Mouse (Mus musculus) gastrocnemius, postnatal 25 days (tissue): ENCODE data around the gene Gm28048. TPM values are rescaled to one million over a fixed set of nuclear protein-coding genes. Genes with fewer than 3 reads are reported as not detected.

Experiments
- DNase-seq: peaks from one replicate; pipeline ENCODE4 v3.0.0; 2022
- total RNA-seq, 2 experiments: library from RNA; stranded (reverse); gene quantifications; 1 replicate in 1 of 2; 2 replicates in 1 of 2; pipeline ENCODE4 v1.2.3; 2021

The Gm28048 gene
- total RNA-seq, 2 experiments from 2014 or later = 1.8 to 1.9 TPM

DNA sequence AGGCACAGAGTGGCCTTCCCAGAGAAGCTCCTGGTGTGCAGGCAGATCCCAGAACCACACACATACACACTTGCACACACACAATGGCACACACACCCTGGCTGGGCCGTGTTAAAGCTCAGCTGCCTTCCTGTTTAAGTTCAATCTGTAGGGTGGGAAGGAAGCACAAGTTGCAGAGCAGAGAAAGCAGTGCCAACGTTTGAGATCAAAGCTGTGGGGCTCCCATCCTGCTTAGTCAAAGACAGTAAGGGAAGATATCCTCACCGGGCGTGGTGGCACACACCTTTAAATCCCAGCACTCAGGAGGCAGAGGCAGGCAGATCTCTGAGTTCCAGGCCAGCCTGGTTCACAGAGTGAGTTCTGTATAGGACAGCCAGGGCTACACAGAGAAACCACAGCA is 149.3 kb downstream of the Gm28048 start:
- no peak for DNase-seq

GRCm38 (mm10) chr11:22831916-22832315 is 150.0 kb downstream of the Gm28048 start:
- no peak for DNase-seq

GRCm38 (mm10) chr11:22830684-22831083 is 151.2 kb downstream of the Gm28048 start:
- DNase-seq = no peak

- DNase-seq = no peak
These were observed 151.7 kb downstream of the Gm28048 start for GRCm38 (mm10) chr11:22830179-22830611.

GRCm38 (mm10) chr11:22828988-22829632 is 152.8 kb downstream of the Gm28048 start:
- no peak for DNase-seq

GRCm38 (mm10) chr11:22827514-22828080 is 154.3 kb downstream of the Gm28048 start:
- no peak for DNase-seq

DNA sequence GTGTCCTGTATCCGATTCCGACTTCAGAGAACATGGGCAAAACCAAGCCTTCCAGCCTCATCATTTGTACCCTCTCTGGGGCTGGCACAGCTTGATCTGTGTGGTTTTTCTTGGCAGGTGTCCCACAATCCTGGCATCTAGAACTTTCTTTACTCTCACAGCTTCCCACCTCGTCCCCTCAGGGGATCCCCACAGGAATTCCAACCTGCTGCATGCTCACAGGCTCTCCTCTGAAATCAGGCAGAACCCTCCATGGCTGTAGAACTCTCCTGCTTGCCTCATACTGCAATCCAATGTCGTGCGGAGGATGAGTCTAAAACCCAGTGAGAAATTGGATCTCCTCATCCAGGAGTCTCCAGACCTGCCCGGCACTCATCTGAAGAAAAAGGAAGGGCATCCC is 155.2 kb downstream of the Gm28048 start:
- DNase-seq = no peak

- no peak for DNase-seq
These were observed 155.8 kb downstream of the Gm28048 start for GRCm38 (mm10) chr11:22826051-22826450.

DNA sequence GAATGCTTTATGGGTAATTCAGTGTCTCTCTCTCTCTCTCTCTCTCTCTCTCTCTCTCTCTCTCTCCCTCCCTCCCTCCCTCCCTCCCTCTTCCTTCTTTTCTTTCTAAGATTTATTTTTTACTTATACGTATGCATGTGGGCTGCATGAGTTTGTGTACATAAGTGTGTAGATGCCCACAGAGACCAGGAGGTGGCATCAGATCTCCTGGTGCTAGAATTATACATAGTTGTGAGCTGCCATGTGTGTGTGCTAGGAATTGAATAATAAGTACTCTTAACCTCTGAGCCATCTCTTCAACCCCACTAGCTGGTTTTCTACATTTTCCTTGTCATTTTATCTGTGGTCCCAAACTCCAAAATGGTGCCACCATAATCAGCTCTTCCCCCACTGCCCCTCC is 156.3 kb downstream of the Gm28048 start:
- DNase-seq = no peak

DNA sequence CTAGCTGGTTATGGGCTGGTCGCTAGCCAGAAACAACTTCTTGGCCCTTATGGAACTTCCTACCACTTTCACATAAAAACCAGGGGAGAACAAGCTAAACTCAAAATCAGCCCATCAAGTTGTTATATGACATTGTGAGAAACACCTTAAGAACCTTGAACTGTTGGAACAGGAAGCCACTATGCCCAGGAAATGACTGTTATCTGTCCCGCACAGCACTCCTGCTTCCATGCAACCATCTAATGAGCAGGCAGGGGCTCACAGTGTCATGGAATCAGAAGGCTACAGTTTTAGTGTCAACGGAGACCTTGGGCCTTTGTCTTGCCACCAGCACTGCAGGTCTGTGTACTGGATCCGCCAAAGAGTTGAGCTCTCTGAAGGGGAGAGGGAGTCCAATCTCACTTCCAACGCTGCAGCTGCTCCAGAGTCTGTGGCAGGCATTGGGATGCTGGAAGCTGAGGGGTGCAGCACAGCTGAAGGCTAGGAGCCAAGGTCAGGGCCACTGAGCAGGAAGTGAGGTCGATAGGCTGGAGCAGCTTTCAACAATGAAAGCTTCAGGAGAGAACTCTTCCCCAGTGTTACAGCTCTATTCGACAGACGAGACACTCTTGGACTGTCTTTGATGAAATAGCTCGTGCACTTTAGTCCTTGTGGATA is 157.7 kb downstream of the Gm28048 start:
- DNase-seq = no peak

GRCm38 (mm10) chr11:22821243-22821642 is 160.6 kb downstream of the Gm28048 start:
- DNase-seq = no peak

- DNase-seq = no peak
These were observed 163.5 kb downstream of the Gm28048 start for GRCm38 (mm10) chr11:22818371-22818770.

DNA sequence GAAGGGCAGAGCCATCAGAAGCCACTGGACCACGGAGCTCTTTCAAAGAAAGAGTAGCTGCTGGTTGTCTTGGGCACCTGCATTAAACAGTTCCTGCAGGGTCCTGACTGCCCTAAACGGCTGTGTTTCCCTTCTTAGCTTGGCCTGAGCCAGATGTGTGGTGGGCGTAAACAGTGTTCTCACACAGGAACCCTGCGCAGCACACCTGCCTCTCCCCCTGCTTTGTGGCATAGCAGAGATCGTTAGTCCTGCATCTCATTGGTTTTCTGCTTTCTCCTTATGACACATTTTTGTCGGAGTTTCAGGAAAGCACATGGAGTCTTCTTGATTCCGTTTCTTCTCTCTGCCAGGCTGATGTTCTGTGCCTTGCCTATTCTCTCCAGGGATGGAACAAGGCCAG is 166.0 kb downstream of the Gm28048 start:
- DNase-seq = no peak

DNA sequence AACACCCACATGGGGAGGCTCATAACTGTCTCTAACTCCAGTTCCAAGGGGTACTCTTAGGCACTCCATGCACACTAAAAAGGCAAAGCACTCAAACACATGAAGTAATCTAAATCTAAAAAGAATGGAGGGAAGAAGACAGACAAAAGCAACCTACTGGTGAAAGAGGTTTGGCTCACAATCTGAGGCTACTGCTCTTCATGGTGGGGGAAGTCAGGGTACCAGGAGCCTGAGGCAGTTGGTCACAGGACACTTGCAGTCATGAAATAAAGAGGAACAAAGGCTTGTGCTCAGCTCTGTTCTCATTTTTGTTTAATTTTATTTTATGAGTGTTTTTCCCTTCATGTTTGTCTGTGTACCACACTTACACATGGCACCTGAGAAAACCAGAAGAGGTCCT is 166.7 kb downstream of the Gm28048 start:
- no peak for DNase-seq

DNA sequence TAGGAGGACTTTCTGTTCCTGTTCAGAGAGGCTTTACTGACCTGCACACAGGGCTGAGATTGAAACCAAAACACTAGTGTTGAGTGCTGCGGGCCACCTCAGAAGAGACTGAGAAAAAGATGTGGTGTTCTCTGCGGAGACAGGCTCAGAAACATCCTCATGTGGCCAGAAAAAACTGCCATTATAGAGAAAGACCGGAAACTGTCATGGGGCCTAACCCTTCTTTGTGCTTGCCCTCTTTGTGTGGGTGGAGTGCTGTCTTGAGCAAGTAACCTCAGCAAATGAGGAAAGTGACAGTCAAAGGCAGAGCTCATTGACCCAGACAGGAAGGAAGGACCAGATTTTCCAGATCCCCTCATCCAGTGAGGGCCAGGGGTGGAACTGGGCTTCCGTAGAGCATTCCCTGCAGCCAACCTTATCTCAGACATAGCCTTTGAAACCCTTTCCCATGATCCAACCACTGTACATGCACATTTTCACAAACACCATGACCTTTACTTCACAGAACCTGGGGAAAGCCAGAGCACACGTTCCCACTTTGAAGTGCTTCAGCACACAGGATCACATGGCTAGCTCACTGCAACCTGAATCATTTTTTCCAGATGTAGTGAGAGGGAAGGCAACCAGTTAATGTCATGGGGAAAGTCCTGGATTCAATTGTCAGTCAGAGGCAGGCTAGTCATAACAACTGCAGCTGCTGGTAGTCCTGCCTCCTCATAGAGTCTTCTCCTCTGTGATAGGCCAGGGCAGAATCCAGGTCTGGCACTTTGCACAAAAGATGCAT is 167.8 kb downstream of the Gm28048 start:
- DNase-seq = no peak

DNA sequence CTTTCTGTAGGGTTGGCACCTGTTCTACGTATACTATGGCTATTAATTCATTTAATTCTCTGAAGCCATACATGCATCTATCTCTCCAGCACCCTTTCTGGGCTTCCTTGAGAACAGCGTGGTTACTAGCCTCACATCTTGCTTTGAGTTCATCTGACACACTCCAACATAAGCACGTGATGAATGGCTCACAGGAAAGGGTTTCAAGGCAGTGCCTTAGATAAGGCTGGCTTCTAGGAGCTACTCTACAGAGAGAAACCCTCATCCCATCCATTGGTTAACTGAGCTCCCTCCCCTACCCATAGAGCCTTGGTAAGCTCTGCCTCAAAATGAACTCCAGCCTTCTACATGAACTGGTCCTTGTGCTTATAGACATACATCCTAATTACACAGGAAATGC is 168.5 kb downstream of the Gm28048 start:
- DNase-seq = no peak

- DNase-seq = no peak
These were observed 170.5 kb downstream of the Gm28048 start for GRCm38 (mm10) chr11:22811413-22811812.

GRCm38 (mm10) chr11:22809465-22810096 is 172.3 kb downstream of the Gm28048 start:
- no peak for DNase-seq

DNA sequence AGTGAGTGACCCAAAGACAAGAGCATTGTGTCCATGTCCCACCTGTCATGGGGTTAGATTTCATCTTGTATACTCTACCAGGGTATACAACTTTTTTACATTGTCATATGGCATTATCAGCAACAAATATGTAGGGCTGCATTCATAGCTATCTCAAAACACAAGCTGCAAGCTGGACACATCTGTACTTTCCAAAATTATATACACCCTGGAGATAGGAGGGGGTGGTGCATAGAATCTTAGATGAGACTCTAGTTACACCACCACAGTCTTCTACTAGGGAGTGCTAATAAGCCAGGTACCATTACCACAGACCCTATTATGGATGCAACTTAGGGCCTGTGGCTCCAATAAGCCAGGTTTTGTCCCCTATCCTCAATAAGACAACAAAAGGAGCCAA is 173.8 kb downstream of the Gm28048 start:
- DNase-seq = no peak

GRCm38 (mm10) chr11:22805171-22805570 is 176.7 kb downstream of the Gm28048 start:
- DNase-seq = no peak

- DNase-seq = no peak
These were observed 181.9 kb downstream of the Gm28048 start for GRCm38 (mm10) chr11:22799987-22800424.

DNA sequence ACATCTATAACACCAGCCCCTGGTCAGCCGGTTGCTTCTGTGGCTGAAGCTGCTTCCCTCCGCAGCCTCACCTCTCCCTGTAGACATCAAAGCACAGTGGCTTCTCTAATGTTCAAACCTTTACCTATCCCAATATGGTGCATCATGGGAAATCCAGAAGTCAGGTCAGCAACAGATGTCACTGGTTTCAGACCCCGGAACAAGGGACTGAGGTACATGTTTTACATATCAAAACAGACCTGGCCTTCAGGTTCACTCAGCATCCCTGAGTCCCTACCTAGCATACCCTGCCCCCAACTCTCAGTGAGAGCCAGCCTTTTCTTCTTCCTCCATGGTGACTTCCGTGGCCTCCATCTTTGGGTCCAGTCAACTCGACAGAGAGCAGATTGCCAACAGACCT is 183.0 kb downstream of the Gm28048 start:
- DNase-seq = no peak
